Mouse (Mus musculus) monocyte, adult 2 months (primary cell): ENCODE measurements around the gene Zbtb46.

Experiments used
- DNase-seq, 2 experiments: peaks; one replicate each; pipeline ENCODE4 v3.0.0; 2022; ENCODE audit warnings: low spot score in 2 of 2, low read depth in 1 of 2

The Zbtb46 gene

GRCm38 (mm10) chr2:181365655-181366075 lies 93.6 kb downstream of the Zbtb46 start:
- DNase-seq = peak in 1 of 2 experiments; percentile 13

GRCm38 (mm10) chr2:181364860-181365596 lies 94.2 kb downstream of the Zbtb46 start, which contains the start of the genes Zgpat and Arfrp1:
Gene Zgpat (plus strand): TSS chr2:181364928.
Gene Arfrp1 (minus strand): TSS chr2:181365404.
- peak; percentile 68 to 75 for DNase-seq

GRCm38 (mm10) chr2:181364487-181364859 lies 94.8 kb downstream of the Zbtb46 start:
- DNase-seq = no peak

GRCm38 (mm10) chr2:181363946-181364345 lies 95.3 kb downstream of the Zbtb46 start:
- DNase-seq = no peak

- no peak for DNase-seq
These were observed 102.4 kb downstream of the Zbtb46 start for GRCm38 (mm10) chr2:181356780-181357179.

GRCm38 (mm10) chr2:181342766-181343165 lies 116.5 kb downstream of the Zbtb46 start:
- no peak for DNase-seq

GRCm38 (mm10) chr2:181340426-181340825 lies 118.8 kb downstream of the Zbtb46 start:
- DNase-seq = no peak
